Mouse (Mus musculus): ENCODE data around the gene Gm49361. TPM values are rescaled to one million over a fixed set of nuclear protein-coding genes. Genes with fewer than 3 reads are reported as not detected.

Gm49361 gene
- total RNA-seq, 2 experiments from 2014 or later = 0.30 to 2.5 TPM

DNA sequence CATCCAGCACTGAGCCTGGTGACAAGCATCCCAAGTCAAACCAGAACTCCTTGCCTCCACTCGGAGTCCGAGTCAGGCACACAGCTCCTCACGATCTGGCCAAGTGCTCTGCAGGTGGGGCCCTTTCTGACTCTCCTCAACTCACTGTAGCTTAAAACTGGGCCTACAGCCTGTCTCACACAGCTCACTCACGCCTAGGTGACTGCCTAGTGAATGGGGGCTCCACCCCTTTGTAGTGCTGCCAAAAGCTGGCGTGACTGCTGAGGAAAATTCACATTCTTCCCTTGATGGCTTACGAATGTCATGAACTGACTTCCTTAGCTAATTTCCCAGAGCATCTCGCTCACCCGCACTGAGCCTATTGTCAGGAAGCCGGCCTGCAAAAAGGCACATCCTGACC lies 15.4 kb downstream of the Gm49361 start:
- no peak for DNase-seq (ENCODE audit: low spot score in 2 of 2)

DNA sequence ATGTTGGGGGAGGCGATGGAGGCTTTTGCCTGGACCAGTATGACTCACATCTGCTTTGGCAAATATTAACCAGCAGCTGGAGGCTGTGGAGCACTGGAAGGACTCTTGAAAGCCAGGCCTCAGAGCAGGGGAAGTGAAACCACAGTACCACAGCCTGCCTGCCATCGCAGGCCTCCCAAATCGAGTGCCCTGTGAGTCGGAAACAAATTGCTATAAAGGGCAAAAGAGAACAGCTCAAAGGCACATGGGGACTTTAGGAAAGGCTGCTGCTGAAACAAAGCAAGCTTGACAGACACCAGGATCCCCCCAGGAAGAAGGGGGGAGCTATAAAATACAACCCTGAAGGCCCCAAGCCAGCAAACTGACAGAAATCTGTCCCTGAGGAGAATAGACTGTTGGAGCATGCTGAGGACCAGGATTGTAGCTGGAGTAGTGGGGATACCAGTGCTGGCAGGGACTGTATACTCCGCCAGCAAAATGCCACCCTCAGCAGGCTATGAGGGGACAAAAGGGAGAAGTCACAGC lies 15.9 kb downstream of the Gm49361 start:
- DNase-seq (ENCODE audit: low spot score in 2 of 2) = no peak

DNA sequence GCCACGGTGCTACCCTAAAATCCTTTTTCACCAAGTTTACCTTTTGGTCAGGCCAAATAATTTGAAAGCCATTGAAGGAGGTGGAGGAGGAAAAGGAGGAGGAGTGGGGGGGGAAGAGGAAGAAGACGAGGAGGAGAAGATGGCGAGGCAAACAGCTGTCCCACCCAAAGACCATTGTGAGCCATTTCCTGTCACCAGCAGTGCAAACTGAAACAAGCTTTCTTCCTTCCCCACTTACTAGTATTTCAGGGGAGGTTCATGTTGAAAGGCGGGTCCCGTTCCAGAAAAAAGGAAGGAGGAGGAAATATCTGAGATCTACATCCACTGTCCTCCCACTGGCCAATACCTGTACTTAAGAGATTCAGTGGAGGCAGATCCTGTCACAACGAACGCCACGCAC lies 16.5 kb downstream of the Gm49361 start:
- no peak for DNase-seq (ENCODE audit: low spot score in 2 of 2)

- DNase-seq (ENCODE audit: low spot score in 2 of 2) = no peak
Observed at GRCm38 (mm10) chr14:57726172-57726571, 19.7 kb downstream of the Gm49361 start.

DNA sequence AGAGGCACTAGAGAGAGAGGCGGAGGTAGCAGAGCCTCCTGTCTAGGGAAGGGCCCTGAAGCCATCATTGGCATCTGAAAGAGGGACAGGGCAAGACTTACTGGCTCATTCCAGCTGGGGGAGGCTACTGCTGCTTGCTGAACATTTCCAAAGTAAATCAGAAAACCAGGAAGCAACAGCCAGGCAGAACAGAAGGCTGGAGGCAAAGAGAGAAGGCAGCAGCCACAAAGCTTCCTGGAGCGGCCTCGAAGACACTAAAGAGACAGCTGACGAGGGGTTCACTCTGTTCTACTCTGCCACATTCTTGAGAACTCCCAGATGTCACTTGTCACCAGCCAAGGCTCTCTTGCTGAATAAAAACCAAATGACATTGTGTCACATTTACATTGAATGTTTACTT lies 21.4 kb downstream of the Gm49361 start:
- DNase-seq (ENCODE audit: low spot score in 2 of 2) = peak; percentile 61 to 83

DNA sequence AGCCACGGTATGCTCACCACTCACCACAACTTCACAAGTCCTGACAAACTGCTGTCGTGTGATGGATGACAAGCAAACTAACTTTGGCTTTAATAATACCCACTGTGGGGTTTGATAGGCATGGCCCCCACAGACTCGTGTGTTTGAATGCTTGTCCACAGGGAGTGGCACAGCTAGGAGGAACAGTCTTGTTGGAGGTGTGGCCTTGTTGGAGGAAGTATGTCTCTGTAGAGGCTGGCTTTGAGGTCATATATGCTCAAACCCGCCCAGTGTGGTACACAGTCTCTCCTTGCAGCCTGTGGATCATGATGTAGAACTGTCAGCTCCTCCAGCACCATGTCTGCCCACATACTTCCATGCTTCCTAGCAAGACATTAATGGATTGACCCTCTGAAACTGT lies 27.7 kb downstream of the Gm49361 start:
- DNase-seq (ENCODE audit: low spot score in 2 of 2) = no peak

DNA sequence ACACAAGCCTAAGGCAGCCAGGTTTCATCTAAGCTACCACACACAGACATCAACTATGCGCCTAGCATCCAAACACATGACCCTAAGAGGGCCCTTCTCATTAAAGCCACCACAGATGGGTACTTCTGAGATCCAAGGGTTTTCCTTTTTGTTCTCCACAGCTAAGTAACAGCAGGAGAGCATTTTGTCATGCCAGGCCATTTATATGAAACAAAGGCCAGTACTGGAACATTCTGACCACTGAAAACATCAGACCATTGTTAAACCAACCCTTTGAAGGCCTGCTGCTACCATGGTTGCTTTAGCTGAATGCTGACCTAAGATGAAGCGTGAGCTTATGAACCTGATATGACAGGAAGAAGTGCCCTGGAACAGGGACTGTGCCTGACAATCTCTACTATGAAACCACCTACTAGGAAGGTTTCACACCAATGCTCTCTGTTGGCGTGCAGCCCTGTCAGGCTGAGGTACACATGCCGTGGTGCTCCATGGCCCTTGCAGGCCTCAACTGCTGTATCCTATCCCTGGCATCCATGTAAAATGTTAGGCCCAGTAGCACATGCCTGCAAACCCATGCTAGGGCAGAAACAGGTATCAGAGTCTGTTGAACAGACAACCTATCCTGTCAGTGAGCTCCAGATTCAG lies 29.2 kb downstream of the Gm49361 start:
- no peak for DNase-seq (ENCODE audit: low spot score in 2 of 2)

DNA sequence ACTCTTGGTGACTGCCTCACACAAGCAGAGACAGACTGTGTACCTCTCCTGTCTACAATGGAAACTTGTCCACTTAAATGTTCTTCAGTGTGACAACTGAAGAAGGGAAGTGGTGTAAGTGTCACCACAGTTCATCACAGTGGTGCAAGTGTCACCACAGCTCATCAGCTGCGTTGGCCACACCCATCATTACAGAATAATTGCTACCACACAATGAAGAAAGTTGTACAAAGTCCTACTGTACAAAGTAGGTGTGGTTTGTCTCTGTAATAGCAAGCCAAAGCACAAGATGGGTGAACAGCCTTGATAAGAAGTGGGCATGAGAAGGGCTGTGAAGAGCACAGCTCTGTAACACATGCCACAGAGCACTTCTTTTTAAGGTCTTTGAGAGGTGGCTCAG lies 33.0 kb downstream of the Gm49361 start:
- DNase-seq (ENCODE audit: low spot score in 2 of 2) = no peak

- DNase-seq (ENCODE audit: low spot score in 2 of 2) = no peak
Observed at GRCm38 (mm10) chr14:57711059-57711458, 34.8 kb downstream of the Gm49361 start.

DNA sequence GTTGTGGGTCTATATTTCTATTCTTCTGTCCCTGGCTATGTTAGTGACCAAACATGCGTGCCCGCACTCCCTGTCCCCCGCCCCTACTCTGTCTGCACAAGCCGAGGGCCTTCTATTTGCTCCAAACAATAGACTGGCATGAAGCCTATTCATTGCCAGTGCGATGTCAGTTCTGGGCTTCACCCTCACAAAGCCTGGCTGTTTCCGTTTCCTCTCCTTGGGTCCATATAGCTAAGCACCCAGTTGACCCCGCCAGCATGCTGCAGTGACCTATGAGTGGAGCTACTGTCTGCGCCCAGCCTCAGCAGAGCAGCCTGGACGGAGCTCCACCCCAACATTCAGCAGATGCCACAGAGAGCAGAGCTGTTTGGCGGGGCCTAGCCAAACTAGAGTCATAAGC lies 36.7 kb downstream of the Gm49361 start:
- DNase-seq (ENCODE audit: low spot score in 2 of 2) = no peak

DNA sequence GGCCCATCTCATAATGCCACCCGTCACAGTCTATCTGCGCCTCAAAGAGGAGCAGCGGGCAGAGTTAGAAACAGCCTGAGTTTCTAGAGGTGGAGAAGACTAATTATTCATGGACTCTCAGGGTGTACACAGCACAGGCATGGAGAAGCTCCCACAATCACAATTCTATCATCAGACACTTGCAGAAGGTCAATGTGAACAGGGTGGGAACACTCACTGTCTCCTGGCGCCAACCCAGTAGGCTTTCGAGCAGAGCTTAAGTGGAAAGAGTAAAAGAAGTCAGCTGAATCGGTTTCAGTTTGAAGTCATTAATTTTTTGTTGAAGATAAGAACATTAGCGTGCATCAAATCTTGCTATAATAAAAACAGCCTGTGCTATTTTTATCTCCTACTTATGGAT lies 37.3 kb downstream of the Gm49361 start:
- DNase-seq (ENCODE audit: low spot score in 2 of 2) = no peak

DNA sequence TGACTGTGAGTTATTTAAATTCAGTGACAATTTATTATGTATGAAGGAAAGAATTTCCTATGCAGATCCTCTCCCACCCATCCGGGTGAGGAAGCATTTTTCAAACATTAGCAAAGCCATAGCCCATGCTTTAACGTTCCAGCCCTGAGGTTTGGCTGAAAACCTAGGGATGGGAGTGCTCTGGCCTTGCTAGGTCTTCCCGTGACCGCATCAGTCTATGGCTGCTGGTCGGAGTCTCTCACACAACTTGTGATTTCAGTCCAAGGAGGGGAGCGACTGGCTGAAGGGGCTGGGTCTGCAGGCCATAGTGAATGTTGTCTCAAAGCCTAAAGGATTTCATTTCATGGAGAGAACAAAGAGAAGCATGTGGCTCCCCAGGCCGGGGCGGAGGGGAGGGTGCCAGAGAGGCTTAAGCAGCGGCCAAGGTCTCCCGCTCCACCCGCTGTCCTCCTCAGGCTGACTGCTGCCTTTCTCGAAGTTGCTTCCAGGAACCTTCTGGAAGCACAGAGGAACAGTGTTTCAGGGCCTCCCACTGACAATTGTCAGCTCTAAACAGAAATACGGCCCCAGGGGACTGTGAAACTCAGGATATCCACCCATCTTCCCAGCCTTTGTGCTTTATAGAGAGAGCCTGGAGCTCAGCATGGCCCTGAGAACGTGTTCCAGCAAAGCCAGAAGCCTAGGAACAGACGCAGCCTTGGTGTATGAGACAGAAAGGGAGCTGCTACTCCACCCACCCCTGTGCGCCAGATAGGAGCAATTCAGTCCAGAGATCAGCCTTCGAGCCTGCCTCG lies 38.6 kb downstream of the Gm49361 start:
- DNase-seq (ENCODE audit: low spot score in 2 of 2) = peak in 1 of 2 experiments; percentile 41

DNA sequence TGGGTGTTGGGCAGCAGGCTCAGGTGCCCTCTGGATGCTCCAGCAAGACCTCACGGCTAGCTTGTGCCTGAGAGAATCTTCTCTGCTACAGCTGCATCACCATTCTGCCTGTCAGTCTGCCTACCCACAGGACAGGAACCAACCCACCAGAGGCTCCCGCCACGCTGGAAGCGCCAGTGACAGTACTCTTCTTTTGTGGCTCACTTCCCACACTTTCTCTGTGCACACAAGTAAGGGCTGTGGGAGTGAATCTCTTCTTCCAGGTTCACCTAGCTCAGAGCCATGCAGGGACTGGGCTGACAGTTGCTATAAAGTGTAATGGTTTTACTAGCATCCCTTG lies 39.2 kb downstream of the Gm49361 start:
- DNase-seq (ENCODE audit: low spot score in 2 of 2) = peak in 1 of 2 experiments; percentile 40

GRCm38 (mm10) chr14:57705759-57706158 lies 40.1 kb downstream of the Gm49361 start:
- no peak for DNase-seq (ENCODE audit: low spot score in 2 of 2)

- no peak for DNase-seq (ENCODE audit: low spot score in 2 of 2)
Observed at GRCm38 (mm10) chr14:57705075-57705474, 40.8 kb downstream of the Gm49361 start.

- DNase-seq (ENCODE audit: low spot score in 2 of 2) = no peak
Observed at GRCm38 (mm10) chr14:57701915-57702477, 43.9 kb downstream of the Gm49361 start.

DNA sequence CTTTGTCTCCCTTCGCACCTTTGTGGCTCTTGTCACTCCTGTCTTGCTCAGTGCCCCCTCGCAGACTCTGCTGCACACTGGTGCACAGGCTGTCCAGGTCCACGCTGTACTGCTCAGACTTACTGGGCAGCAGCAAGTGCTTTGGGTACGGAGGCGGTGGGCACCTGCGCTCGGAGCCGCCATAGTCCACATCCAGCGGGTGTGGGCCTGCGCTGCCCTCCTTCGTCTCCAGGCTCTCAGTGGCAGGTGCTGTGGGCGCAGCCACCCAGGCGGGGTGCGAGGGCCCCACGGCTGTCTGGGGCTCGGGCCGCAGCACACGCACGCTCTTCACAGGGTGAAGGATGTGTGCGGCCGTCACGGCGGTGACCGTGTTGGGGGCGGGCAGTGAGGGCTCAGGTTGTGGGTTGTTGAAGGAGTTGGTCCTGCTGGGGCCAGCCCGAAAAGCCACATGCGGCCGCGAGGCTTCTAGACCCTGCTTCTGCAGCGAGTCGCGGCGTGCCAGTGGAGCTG lies 46.4 kb downstream of the Gm49361 start:
- DNase-seq (ENCODE audit: low spot score in 2 of 2) = no peak

DNA sequence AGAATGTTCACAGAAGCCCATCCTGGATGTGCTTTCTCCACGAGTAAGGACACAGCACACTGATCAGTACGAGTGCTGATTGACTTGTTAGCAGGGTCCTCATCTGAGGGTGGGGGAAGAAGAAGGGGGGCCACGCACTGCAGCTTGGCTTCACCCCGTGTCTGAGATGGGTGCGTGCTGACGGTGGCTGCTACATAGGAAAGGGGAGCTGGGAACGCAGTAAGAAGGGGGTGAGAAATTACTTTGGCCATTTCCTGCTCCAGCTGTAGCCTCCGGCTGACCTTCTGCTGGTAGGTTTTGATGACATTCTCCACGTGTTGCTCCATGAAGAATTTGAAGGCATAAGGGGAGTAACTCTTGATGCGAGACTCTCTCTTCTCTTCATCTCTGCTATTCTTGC lies 46.9 kb downstream of the Gm49361 start:
- no peak for DNase-seq (ENCODE audit: low spot score in 2 of 2)

GRCm38 (mm10) chr14:57696066-57696465 lies 49.8 kb downstream of the Gm49361 start:
- DNase-seq (ENCODE audit: low spot score in 2 of 2) = no peak

GRCm38 (mm10) chr14:57695550-57695949 lies 50.4 kb downstream of the Gm49361 start:
- DNase-seq (ENCODE audit: low spot score in 2 of 2) = no peak

DNA sequence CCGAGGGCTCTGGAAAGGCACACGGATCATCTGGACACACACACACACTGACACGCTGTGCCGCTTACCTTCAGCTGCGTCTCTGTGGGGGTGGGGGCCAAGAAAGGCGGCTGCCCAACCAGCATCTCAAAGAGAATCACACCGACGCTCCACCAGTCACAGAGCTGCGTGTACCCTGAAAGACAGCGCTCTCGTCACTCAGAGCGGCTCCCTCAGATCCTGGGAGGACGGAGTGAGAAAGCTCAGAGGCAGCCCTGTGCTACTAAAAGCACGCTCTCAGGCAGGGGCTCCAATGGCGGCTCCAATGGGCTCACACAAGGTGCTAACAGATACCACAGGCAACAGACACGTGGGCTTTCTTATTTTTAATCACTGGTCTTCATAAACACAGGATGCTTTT lies 51.7 kb downstream of the Gm49361 start:
- no peak for DNase-seq (ENCODE audit: low spot score in 2 of 2)

- DNase-seq (ENCODE audit: low spot score in 2 of 2) = no peak
Observed at GRCm38 (mm10) chr14:57692517-57693130, 53.3 kb downstream of the Gm49361 start.

Data from layer of hippocampus, adult 18-20 months (tissue).